Mouse (Mus musculus): ENCODE results near the gene Exoc2. TPM values are rescaled to one million over a fixed set of nuclear protein-coding genes. Genes with fewer than 3 reads are reported as not detected.

Exoc2 gene
- polyA plus RNA-seq, 1 experiment from 2014 or later: 28.0 TPM

- Histone ChIP-seq H3K4me3 (no peak overlapping the region), H3K27ac (no peak overlapping the region), H3K4me2 (no peak overlapping the region), H3K36me3 (no peaks in the 10 kb centered on the region), H3K4me1 (0 out of 2 replicates have a peak, but pooled peaks cover 6% of the 10 kb centered on the region), H3K27me3 (no peaks in the 10 kb centered on the region), H3K9ac (no peak overlapping the region), H3K9me3 (no peaks in the 10 kb centered on the region)
- ATAC-seq (ENCODE audit: insufficient number of reproducible peaks, low FRiP score, low TSS enrichment, low read depth): no peak
- WGBS: 70% methylated on average over 5 of the region's 5 CpGs
Measured at GRCm38 (mm10) chr13:30786235-30787035, 187.5 kb downstream of the Exoc2 start.

- ATAC-seq (ENCODE audit: insufficient number of reproducible peaks, low FRiP score, low TSS enrichment, low read depth): no peak
- Histone ChIP-seq H3K9ac (no peak overlapping the region), H3K9me3 (no peaks in the 10 kb centered on the region), H3K4me1 (0 out of 2 replicates have a peak, but pooled peaks cover 6% of the 10 kb centered on the region), H3K27me3 (no peaks in the 10 kb centered on the region), H3K4me3 (no peak overlapping the region), H3K4me2 (no peak overlapping the region), H3K27ac (no peak overlapping the region), H3K36me3 (no peaks in the 10 kb centered on the region)
- WGBS: 86% methylated on average over 4 of the region's 4 CpGs
Measured at GRCm38 (mm10) chr13:30785423-30786040, 188.4 kb downstream of the Exoc2 start.

GRCm38 (mm10) chr13:30782419-30782818 is 191.5 kb downstream of the Exoc2 start:
- 26% methylated on average over 8 of the region's 8 CpGs for WGBS
- H3K9ac ChIP-seq: no peak overlapping the region
- H3K27ac ChIP-seq: no peak overlapping the region
- no peak overlapping the region for H3K4me3 ChIP-seq
- no peaks in the 10 kb centered on the region for H3K36me3 ChIP-seq
- H3K4me2 ChIP-seq: no peak overlapping the region
- H3K9me3 ChIP-seq: no peaks in the 10 kb centered on the region
- 0 out of 2 replicates have a peak, but pooled peaks cover 6% of the 10 kb centered on the region for H3K4me1 ChIP-seq
- no peaks in the 10 kb centered on the region for H3K27me3 ChIP-seq
- no peak for ATAC-seq (ENCODE audit: insufficient number of reproducible peaks, low FRiP score, low TSS enrichment, low read depth)

GRCm38 (mm10) chr13:30781905-30782304 is 192.0 kb downstream of the Exoc2 start:
- no peaks in the 10 kb centered on the region for H3K9me3 ChIP-seq
- no peaks in the 10 kb centered on the region for H3K27me3 ChIP-seq
- ATAC-seq (ENCODE audit: insufficient number of reproducible peaks, low FRiP score, low TSS enrichment, low read depth): 0 out of 2 replicates have a peak, but pooled peaks have one; percentile 15
- H3K9ac ChIP-seq: no peak overlapping the region
- 55% methylated on average over 2 of the region's 2 CpGs for WGBS
- H3K4me2 ChIP-seq: no peak overlapping the region
- 0 out of 2 replicates have a peak, but pooled peaks cover 6% of the 10 kb centered on the region for H3K4me1 ChIP-seq
- no peak overlapping the region for H3K4me3 ChIP-seq
- H3K27ac ChIP-seq: no peak overlapping the region
- H3K36me3 ChIP-seq: no peaks in the 10 kb centered on the region

- no peak for ATAC-seq (ENCODE audit: insufficient number of reproducible peaks, low FRiP score, low TSS enrichment, low read depth)
- Histone ChIP-seq H3K4me2 (no peak overlapping the region), H3K4me1 (0 out of 2 replicates have a peak, but pooled peaks cover 3% of the 10 kb centered on the region), H3K4me3 (no peak overlapping the region), H3K36me3 (no peaks in the 10 kb centered on the region), H3K27ac (no peak overlapping the region), H3K27me3 (no peaks in the 10 kb centered on the region), H3K9me3 (no peaks in the 10 kb centered on the region), H3K9ac (no peak overlapping the region)
- WGBS: 66% methylated on average over 11 of the region's 11 CpGs
Measured at GRCm38 (mm10) chr13:30777678-30778179, 196.2 kb downstream of the Exoc2 start.

GRCm38 (mm10) chr13:30776021-30776420 is 197.9 kb downstream of the Exoc2 start:
- Histone ChIP-seq H3K9ac (no peak overlapping the region), H3K4me1 (no peaks in the 10 kb centered on the region), H3K27me3 (no peaks in the 10 kb centered on the region), H3K27ac (no peak overlapping the region), H3K9me3 (no peaks in the 10 kb centered on the region), H3K36me3 (no peaks in the 10 kb centered on the region), H3K4me3 (no peak overlapping the region), H3K4me2 (no peak overlapping the region)
- WGBS: 71% methylated on average over 2 of the region's 2 CpGs
- no peak for ATAC-seq (ENCODE audit: insufficient number of reproducible peaks, low FRiP score, low TSS enrichment, low read depth)

- Histone ChIP-seq H3K4me2 (no peak overlapping the region), H3K9ac (no peak overlapping the region), H3K27ac (no peak overlapping the region), H3K4me3 (no peak overlapping the region), H3K27me3 (no peaks in the 10 kb centered on the region), H3K9me3 (no peaks in the 10 kb centered on the region), H3K4me1 (no peaks in the 10 kb centered on the region), H3K36me3 (no peaks in the 10 kb centered on the region)
- WGBS: 81% methylated on average over 6 of the region's 6 CpGs
- ATAC-seq (ENCODE audit: insufficient number of reproducible peaks, low FRiP score, low TSS enrichment, low read depth): no peak
Measured at GRCm38 (mm10) chr13:30767477-30768127, 206.3 kb downstream of the Exoc2 start.

GRCm38 (mm10) chr13:30766636-30767476 is 207.0 kb downstream of the Exoc2 start:
- Histone ChIP-seq H3K9me3 (no peaks in the 10 kb centered on the region), H3K27me3 (no peaks in the 10 kb centered on the region), H3K36me3 (no peaks in the 10 kb centered on the region), H3K27ac (no peak overlapping the region), H3K4me3 (no peak overlapping the region), H3K4me1 (no peaks in the 10 kb centered on the region), H3K4me2 (no peak overlapping the region), H3K9ac (no peak overlapping the region)
- no peak for ATAC-seq (ENCODE audit: insufficient number of reproducible peaks, low FRiP score, low TSS enrichment, low read depth)
- WGBS: 87% methylated on average over 5 of the region's 5 CpGs

- H3K9ac ChIP-seq: no peak overlapping the region
- H3K4me3 ChIP-seq: no peak overlapping the region
- no peaks in the 10 kb centered on the region for H3K36me3 ChIP-seq
- 66% methylated on average over 5 of the region's 5 CpGs for WGBS
- H3K9me3 ChIP-seq: no peaks in the 10 kb centered on the region
- H3K4me2 ChIP-seq: no peak overlapping the region
- no peak overlapping the region for H3K27ac ChIP-seq
- H3K4me1 ChIP-seq: no peaks in the 10 kb centered on the region
- H3K27me3 ChIP-seq: no peaks in the 10 kb centered on the region
- ATAC-seq (ENCODE audit: insufficient number of reproducible peaks, low FRiP score, low TSS enrichment, low read depth): no peak
Measured at GRCm38 (mm10) chr13:30765906-30766305, 208.0 kb downstream of the Exoc2 start.

GRCm38 (mm10) chr13:30764014-30764740 is 209.7 kb downstream of the Exoc2 start:
- ATAC-seq (ENCODE audit: insufficient number of reproducible peaks, low FRiP score, low TSS enrichment, low read depth): no peak
- 72% methylated on average over 8 of the region's 8 CpGs for WGBS
- no peak overlapping the region for H3K27ac ChIP-seq
- no peaks in the 10 kb centered on the region for H3K4me1 ChIP-seq
- no peak overlapping the region for H3K4me2 ChIP-seq
- H3K4me3 ChIP-seq: no peak overlapping the region
- H3K9me3 ChIP-seq: no peaks in the 10 kb centered on the region
- no peaks in the 10 kb centered on the region for H3K27me3 ChIP-seq
- H3K36me3 ChIP-seq: no peaks in the 10 kb centered on the region
- H3K9ac ChIP-seq: no peak overlapping the region
